Mouse (Mus musculus) frontal cortex, adult 2 months (tissue): Measurements from ENCODE around the gene Ankrd54. TPM values are rescaled to one million over a fixed set of nuclear protein-coding genes. Genes with fewer than 3 reads are reported as not detected.

Source experiments
- DNase-seq, 2 experiments: peaks; one replicate each; pipeline ENCODE4 v3.0.0; 2022; ENCODE audit warnings: low spot score in 1 of 2; ENCODE audit errors: extremely low spot score in 1 of 2
- polyA plus RNA-seq: library from polyadenylated mRNA; depleted of rRNA; stranded (reverse); fragments of >200 nt; gene quantifications from 2 replicates; pipeline ENCODE4 v1.2.3, GENCODE M21; 2012

Gene Ankrd54
- polyA plus RNA-seq, 1 experiment, result 31.0 TPM

GRCm38 (mm10) chr15:79075658-79076365 lies 13.1 kb upstream of the Ankrd54 start:
- DNase-seq, result no peak

GRCm38 (mm10) chr15:79074913-79075532 lies 12.3 kb upstream of the Ankrd54 start, which contains the start of gene Eif3l:
Gene Eif3l (plus strand): TSS chr15:79075179.
- DNase-seq, result peak; percentile 81 to 92

GRCm38 (mm10) chr15:79074446-79074845 lies 11.8 kb upstream of the Ankrd54 start:
- no peak for DNase-seq

- DNase-seq, result no peak
These were observed 11.1 kb upstream of the Ankrd54 start for GRCm38 (mm10) chr15:79073752-79074151.

GRCm38 (mm10) chr15:79071117-79072039 lies 8.7 kb upstream of the Ankrd54 start:
- DNase-seq, result peak in 1 of 2 experiments; percentile 64

GRCm38 (mm10) chr15:79068416-79068815 lies 5.7 kb upstream of the Ankrd54 start:
- no peak for DNase-seq

- DNase-seq, result no peak
These were observed 4.9 kb upstream of the Ankrd54 start for GRCm38 (mm10) chr15:79067631-79068030.

GRCm38 (mm10) chr15:79066276-79066675 lies 3.6 kb upstream of the Ankrd54 start:
- DNase-seq, result no peak

- DNase-seq, result no peak
These were observed 2.5 kb upstream of the Ankrd54 start for GRCm38 (mm10) chr15:79065086-79065770.

- no peak for DNase-seq
These were observed 557 bp upstream of the Ankrd54 start for GRCm38 (mm10) chr15:79063160-79063740.

- DNase-seq, result no peak
These were observed 1.7 kb downstream of the Ankrd54 start for GRCm38 (mm10) chr15:79060887-79061565.

GRCm38 (mm10) chr15:79057850-79058249 lies 4.8 kb downstream of the Ankrd54 start:
- no peak for DNase-seq

GRCm38 (mm10) chr15:79056601-79057000 lies 6.1 kb downstream of the Ankrd54 start:
- DNase-seq, result no peak

GRCm38 (mm10) chr15:79052366-79052765 lies 10.3 kb downstream of the Ankrd54 start:
- no peak for DNase-seq

- no peak for DNase-seq
These were observed 11.0 kb downstream of the Ankrd54 start for GRCm38 (mm10) chr15:79051461-79052360.

- DNase-seq, result no peak
These were observed 11.7 kb downstream of the Ankrd54 start for GRCm38 (mm10) chr15:79050964-79051363.

- no peak for DNase-seq
These were observed 12.4 kb downstream of the Ankrd54 start for GRCm38 (mm10) chr15:79050160-79050845.

GRCm38 (mm10) chr15:79048186-79048585 lies 14.5 kb downstream of the Ankrd54 start:
- DNase-seq, result no peak
